In genomic region chr4:44012376-44013367, GRCm38 (mm10) we compare ENCODE assay signal across 8 mouse cellular contexts. TPM values are rescaled to one million over a fixed set of nuclear protein-coding genes. Genes with fewer than 3 reads are reported as not detected.
DNase-seq lines count a peak whose midpoint lies in the region; ATAC-seq lines count a peak whose summit lies in the region.

No protein-coding gene starts in this region.

- H3K36me3 ChIP-seq in hindbrain, embryonic 11.5 days (ENCODE audit: control insufficient read depth, insufficient read depth, low read length): no peaks in the 10 kb centered on the region

- no peaks in the 10 kb centered on the region for H3K27me3 ChIP-seq in hindbrain, embryonic 11.5 days (ENCODE audit: control insufficient read depth, insufficient read depth, low read length)

- H3K4me2 ChIP-seq in hindbrain, embryonic 11.5 days (replicated peaks; ENCODE audit: low read depth, low read length): peak overlapping the region; percentile 95

- H3K4me3 ChIP-seq in hindbrain, embryonic 11.5 days (ENCODE audit: low read depth, low read length): peak overlapping the region; percentile 98

- peak overlapping the region; percentile 68 for H3K27ac ChIP-seq in hindbrain, embryonic 11.5 days (ENCODE audit: low read depth, low read length)

- peak; percentile 100 for ATAC-seq in frontal cortex, adult (ENCODE audit: low TSS enrichment)
- ATAC-seq in hindbrain, embryonic 11.5 days (ENCODE audit: low FRiP score): peak; percentile 100

- no peaks in the 10 kb centered on the region; the same call in 1 of the 2 replicates for H3K4me1 ChIP-seq in hindbrain, embryonic 11.5 days (replicated peaks; ENCODE audit: control insufficient read depth, insufficient read depth, low read length)

- under 1% methylated on average over 74 of the region's 77 CpGs for WGBS in hindbrain, embryonic 11.5 days

- peak overlapping the region; percentile 94 for H3K9ac ChIP-seq in hindbrain, embryonic 11.5 days (ENCODE audit: low read depth, low read length)

- no peaks in the 10 kb centered on the region for H3K9me3 ChIP-seq in hindbrain, embryonic 11.5 days (ENCODE audit: control insufficient read depth, low read length)

- peak; percentile 93 for DNase-seq in MN1 (ENCODE audit: low spot score)
- peak; percentile 96 for DNase-seq in cerebellum, adult 9-10 months
- DNase-seq in hindbrain, embryonic 11.5 days (ENCODE audit: low spot score): peak; percentile 92
- DNase-seq in layer of hippocampus, postnatal 10 days (ENCODE audit: low spot score in 2 of 2): peak; percentile 86 to 89
- peak; percentile 97 for DNase-seq in lung, postnatal 10 days
- peak; percentile 86 for DNase-seq in ovary, postnatal 36 days (ENCODE audit: low spot score)
- peak; percentile 89 for DNase-seq in thymus, postnatal 25 days

RNA-seq across cellular contexts. Expression of gene Clta, which starts 8.4 kb away (rescaled TPM):
- 284 and 291 TPM in 2 replicates for polyA plus RNA-seq in hindbrain, embryonic 11.5 days (2014; fragmentation: Nextera tagmentation; extraction: Ambion mirVana)
- 100 to 1,000 TPM; 325 to 347 TPM for total RNA-seq in layer of hippocampus, postnatal 10 days (2021)

RNA-seq across cellular contexts. Expression of gene Ccin, which starts 29.4 kb away (rescaled TPM):
- polyA plus RNA-seq in hindbrain, embryonic 11.5 days (2014; fragmentation: Nextera tagmentation; extraction: Ambion mirVana): 0.17 TPM in 1 of 2 replicates, not detected in the other
- not detected for total RNA-seq in layer of hippocampus, postnatal 10 days (2021)

RNA-seq across cellular contexts. Expression of gene Glipr2, which starts 55.5 kb away (rescaled TPM):
- polyA plus RNA-seq in hindbrain, embryonic 11.5 days (2014; fragmentation: Nextera tagmentation; extraction: Ambion mirVana): 109 and 117 TPM in 2 replicates
- 1 to 10 TPM; 1.9 to 2.4 TPM for total RNA-seq in layer of hippocampus, postnatal 10 days (2021)

Comparison
In these comparisons a context has a peak if more than half of its experiments do, and no peak if none do; other contexts are left out.
1. Peak in every context shown above with its lines: DNase-seq, ATAC-seq, H3K4me3 ChIP-seq and H3K27ac ChIP-seq.